In the genomic region with DNA sequence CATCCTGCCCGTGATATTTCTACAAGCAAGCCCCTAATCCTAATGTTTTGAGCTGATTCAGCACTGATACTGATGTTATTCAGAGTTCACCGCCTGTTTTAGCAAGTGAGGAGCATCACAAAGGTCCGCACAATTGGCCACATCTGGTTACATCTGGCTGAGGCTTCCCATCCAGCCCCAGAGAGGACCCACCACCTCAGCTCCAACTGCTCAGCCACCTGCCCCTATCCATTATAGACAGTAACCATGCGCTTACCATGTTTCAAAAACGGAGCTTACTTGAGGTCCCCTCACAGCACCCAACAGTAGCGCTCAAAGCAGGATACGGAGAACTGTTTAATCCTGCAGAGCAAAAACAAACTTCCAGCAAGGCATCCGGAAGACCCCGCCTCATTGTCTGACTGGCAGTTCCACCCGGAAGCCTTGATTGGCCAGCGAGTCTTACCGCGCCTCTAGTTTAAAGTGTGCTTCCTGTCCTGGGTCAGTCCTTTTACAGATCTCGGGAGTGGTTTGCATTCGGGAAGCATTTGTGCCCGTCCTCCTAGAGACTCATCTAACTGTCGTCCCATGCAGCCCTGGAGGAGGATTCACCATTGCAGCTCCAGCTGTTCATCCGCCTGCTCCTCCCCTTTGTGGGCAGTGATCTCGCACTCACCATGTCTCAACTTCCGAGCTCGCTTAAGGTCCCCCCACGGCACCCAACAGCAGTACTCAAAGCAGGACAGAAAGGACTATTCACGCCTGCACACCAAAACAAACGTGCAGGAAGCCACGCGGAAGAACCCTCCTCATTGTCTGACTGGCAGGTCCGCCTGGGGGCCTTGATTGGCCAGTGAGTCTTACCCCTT, we compare ENCODE assay signal across 8 mouse cellular contexts.
DNase-seq lines count a peak whose midpoint lies in the region; ATAC-seq and TF ChIP-seq lines count a peak whose summit lies in the region.
"Not testable (repeated sequence)": the region's sequence is repeated elsewhere in the genome, so short reads cannot be mapped to it uniquely, and the experiment has no call there.

No protein-coding gene starts in this region.

- not testable (repeated sequence) for TF ChIP-seq EP300 in heart, adult 2 months (IDR thresholded peaks at IDR 0.05; ENCODE audit: insufficient read depth, low read depth, low read length)

- ATAC-seq in embryonic facial prominence, embryonic 14.5 days (ENCODE audit: low read depth): peak; percentile 98
- ATAC-seq in limb, embryonic 13.5 days (ENCODE audit: low FRiP score, low read depth): peak; percentile 99
- peak; percentile 100 for ATAC-seq in midbrain, embryonic 16.5 days

- DNase-seq in 3T3-L1 (ENCODE audit: low read depth, low spot score): peak; percentile 93
- peak; percentile 31 to 58 for DNase-seq in adrenal gland, postnatal 4 days (ENCODE audit: low spot score in 2 of 2)
- DNase-seq in embryonic facial prominence, embryonic 14.5 days (ENCODE audit: low spot score): peak; percentile 95
- peak; percentile 79 to 86 for DNase-seq in heart, adult 2 months
- peak; percentile 78 to 79 for DNase-seq in kidney, adult 8-10 months
- DNase-seq in spleen, postnatal 10 days (ENCODE audit: low spot score in 2 of 2): peak; percentile 45 to 67

- peak overlapping the region; percentile 82 for H3K27ac ChIP-seq in embryonic facial prominence, embryonic 14.5 days (replicated peaks; ENCODE audit: low read depth, low read length)
- peak overlapping the region; percentile 69 for H3K27ac ChIP-seq in heart, adult 2 months
- peak overlapping the region; percentile 70 for H3K27ac ChIP-seq in limb, embryonic 13.5 days
- H3K27ac ChIP-seq in midbrain, embryonic 16.5 days (ENCODE audit: low read length): peak overlapping the region; percentile 64

- not testable (repeated sequence) for H3K4me1 ChIP-seq in embryonic facial prominence, embryonic 14.5 days (ENCODE audit: control insufficient read depth, insufficient read depth, low read length); heart, adult 2 months (ENCODE audit: control insufficient read depth, insufficient read depth, low read length); limb, embryonic 13.5 days; midbrain, embryonic 16.5 days (ENCODE audit: control insufficient read depth, insufficient read depth, low read length)

- TF ChIP-seq POLR2A in heart, adult 2 months (IDR thresholded peaks at IDR 0.05; ENCODE audit: insufficient read depth, low read depth, low read length): peak; percentile 54

- H3K4me3 ChIP-seq in embryonic facial prominence, embryonic 14.5 days (ENCODE audit: low read depth, low read length): peak overlapping the region; percentile 46
- peak overlapping the region; percentile 65 for H3K4me3 ChIP-seq in heart, adult 2 months
- peak overlapping the region; percentile 58 for H3K4me3 ChIP-seq in limb, embryonic 13.5 days
- H3K4me3 ChIP-seq in midbrain, embryonic 16.5 days (ENCODE audit: low read depth, low read length): peak overlapping the region; percentile 56

- TF ChIP-seq CTCF in heart, adult 2 months (IDR thresholded peaks at IDR 0.05): not testable (repeated sequence)

- not testable (repeated sequence) for H3K36me3 ChIP-seq in embryonic facial prominence, embryonic 14.5 days (ENCODE audit: control insufficient read depth, insufficient read depth, low read length); heart, adult 2 months (ENCODE audit: control insufficient read depth, insufficient read depth, low read length); limb, embryonic 13.5 days; midbrain, embryonic 16.5 days (ENCODE audit: control insufficient read depth, insufficient read depth, low read length)

- H3K9ac ChIP-seq in embryonic facial prominence, embryonic 14.5 days (ENCODE audit: low read depth, low read length): peak overlapping the region; percentile 53
- H3K9ac ChIP-seq in heart, adult 2 months (ENCODE audit: low read depth, low read length): peak overlapping the region; percentile 77
- peak overlapping the region; percentile 69 for H3K9ac ChIP-seq in limb, embryonic 13.5 days
- peak overlapping the region; percentile 71 for H3K9ac ChIP-seq in midbrain, embryonic 16.5 days (ENCODE audit: low read depth, low read length)

- peak overlapping the region; percentile 55 for H3K4me2 ChIP-seq in embryonic facial prominence, embryonic 14.5 days (ENCODE audit: low read depth, low read length)
- H3K4me2 ChIP-seq in limb, embryonic 13.5 days (replicated peaks): peak overlapping the region; percentile 71
- H3K4me2 ChIP-seq in midbrain, embryonic 16.5 days (ENCODE audit: low read length): peak overlapping the region; percentile 66

- not testable (repeated sequence) for H3K27me3 ChIP-seq in embryonic facial prominence, embryonic 14.5 days (replicated peaks; ENCODE audit: control insufficient read depth, insufficient read depth, low read length); heart, adult 2 months (ENCODE audit: control insufficient read depth, insufficient read depth, low read length); limb, embryonic 13.5 days; midbrain, embryonic 16.5 days (ENCODE audit: control insufficient read depth, insufficient read depth, low read depth, low read length)

- H3K9me3 ChIP-seq in embryonic facial prominence, embryonic 14.5 days (ENCODE audit: control insufficient read depth, low read length); limb, embryonic 13.5 days; midbrain, embryonic 16.5 days (replicated peaks; ENCODE audit: control insufficient read depth, low read length, poor library complexity, severe bottlenecking): not testable (repeated sequence)

- intact Hi-C loops in heart, adult 2 months (cut with DNase I): loop anchor here (10.0 kb wide), 2 partner anchors 51 to 99 kb away; no protein-coding TSS in a partner anchor

- H3K79me2 ChIP-seq in heart, adult 2 months (replicated peaks; ENCODE audit: control insufficient read depth, insufficient read depth, low read length): not testable (repeated sequence)

- 3% methylated on average over 27 of the region's 27 CpGs for WGBS in embryonic facial prominence, embryonic 14.5 days
- WGBS in heart, adult 2 months: 2% methylated on average over 27 of the region's 27 CpGs
- WGBS in limb, embryonic 13.5 days: 1% methylated on average over 27 of the region's 27 CpGs
- WGBS in midbrain, embryonic 16.5 days: 1% methylated on average over 27 of the region's 27 CpGs

Comparison
In these comparisons a context has a peak if more than half of its experiments do, and no peak if none do; other contexts are left out.
1. Peak in every context shown above with its lines: DNase-seq, ATAC-seq, H3K4me3 ChIP-seq and H3K27ac ChIP-seq.
2. DNase-seq: peak in every context shown above with its lines; median percentile 95 in embryonic facial prominence, embryonic 14.5 days; 93 in 3T3-L1; 82 in heart, adult 2 months; 78 in kidney, adult 8-10 months; 56 in spleen, postnatal 10 days; 44 in adrenal gland, postnatal 4 days.